Mouse (Mus musculus): ENCODE measurements at regions not wholly inside any gene's neighbourhood (a gene's known extent, or its start where the extent isn't known, plus 50 kb on each side); places are given as distances from the start of the nearest gene placed in this dataset.

DNA sequence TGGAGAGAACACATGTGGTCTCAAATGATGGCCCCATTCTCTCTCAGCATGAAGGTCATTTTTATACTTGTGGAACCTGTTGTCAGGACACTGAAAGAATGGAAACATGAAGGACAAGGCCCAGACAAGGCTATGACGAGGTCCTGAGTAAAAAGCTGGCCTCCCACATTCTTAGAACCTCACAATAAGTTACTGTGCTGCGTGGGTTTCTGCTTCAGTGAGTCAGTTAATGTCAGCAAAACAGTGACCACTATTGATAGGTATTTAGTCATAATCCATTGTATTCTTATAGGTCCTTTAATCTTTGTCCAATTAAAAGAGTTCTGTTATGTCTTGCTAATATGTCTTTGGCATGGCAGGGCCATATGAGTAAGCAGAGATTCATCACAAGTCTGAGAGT is 336.5 kb upstream of the Adgrl3 start:
- no peak for TF ChIP-seq CTCF (IDR thresholded peaks at IDR 0.05)
- TF ChIP-seq EP300 (IDR thresholded peaks at IDR 0.05; ENCODE audit: insufficient read depth, low read depth, low read length) = no peak
- TF ChIP-seq POLR2A (IDR thresholded peaks at IDR 0.05; ENCODE audit: insufficient read depth, low read depth, low read length) = no peak

Measured in heart, adult 2 months (tissue).